Mouse (Mus musculus) bone marrow macrophage, adult 2 months (primary cell): ENCODE results near the gene Fignl2. TPM values are rescaled to one million over a fixed set of nuclear protein-coding genes. Genes with fewer than 3 reads are reported as not detected.

ENCODE experiments used
- H3K27ac ChIP-seq: 2 replicates; pipeline ENCODE4 v1.5.1; 2012; ENCODE audit warnings: low read depth, low read length; ENCODE audit not compliant: insufficient read depth
- H3K4me1 ChIP-seq: 2 replicates; pipeline ENCODE4 v1.6.1; 2012; ENCODE audit warnings: low read length; ENCODE audit not compliant: control insufficient read depth, insufficient read depth
- H3K4me3 ChIP-seq: 2 replicates; pipeline ENCODE4 v1.5.1; 2012; ENCODE audit warnings: mild to moderate bottlenecking, low read length, moderate library complexity; ENCODE audit not compliant: insufficient read depth
- CTCF ChIP-seq: IDR thresholded peaks from 2 replicates; pipeline ENCODE4 v1.5.1; 2012; ENCODE audit warnings: low read depth, mild to moderate bottlenecking, low read length, moderate library complexity
- POLR2A ChIP-seq: IDR thresholded peaks from 2 replicates; pipeline ENCODE4 v1.6.1; 2012; ENCODE audit warnings: mild to moderate bottlenecking, low read depth, low read length, borderline replicate concordance
- polyA plus RNA-seq: library from polyadenylated mRNA; stranded (reverse); fragments of >200 nt; gene quantifications from 2 replicates; pipeline ENCODE4 v1.2.4, GENCODE M21; 2012; ENCODE audit not compliant: missing spikeins, insufficient read depth, insufficient read length

The Fignl2 gene
- polyA plus RNA-seq, 1 experiment: 2.8 TPM

DNA sequence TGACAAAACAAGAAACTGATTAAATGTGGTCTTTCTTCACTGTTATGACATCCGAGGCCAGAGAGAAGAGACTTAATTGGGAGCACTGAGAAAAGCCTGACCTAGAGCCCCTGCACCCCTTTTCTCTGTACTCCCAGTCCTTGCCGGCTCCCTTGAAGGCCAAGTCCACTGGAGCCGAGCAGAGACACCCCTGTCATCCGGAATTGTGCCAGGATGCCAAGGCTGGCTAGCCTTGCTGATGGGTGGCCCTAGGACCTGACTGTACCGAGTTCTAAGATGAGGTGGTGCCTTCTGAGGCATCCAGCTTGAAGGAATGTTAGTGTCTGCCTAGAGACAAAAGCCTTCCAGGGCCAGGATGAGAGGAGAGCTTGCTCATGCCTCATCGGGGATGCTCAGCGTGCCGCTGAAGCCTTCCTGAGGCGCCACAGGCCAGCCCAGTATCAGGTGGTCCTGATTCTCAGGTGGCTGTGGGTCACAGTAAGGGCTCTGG is 1.7 kb upstream of the Fignl2 start:
- H3K4me1 ChIP-seq: peaks cover 29% of the 10 kb centered on the region
- H3K27ac ChIP-seq: no peak overlapping the region
- no peak overlapping the region for H3K4me3 ChIP-seq
- TF ChIP-seq CTCF: no peak
- no peak for TF ChIP-seq POLR2A

DNA sequence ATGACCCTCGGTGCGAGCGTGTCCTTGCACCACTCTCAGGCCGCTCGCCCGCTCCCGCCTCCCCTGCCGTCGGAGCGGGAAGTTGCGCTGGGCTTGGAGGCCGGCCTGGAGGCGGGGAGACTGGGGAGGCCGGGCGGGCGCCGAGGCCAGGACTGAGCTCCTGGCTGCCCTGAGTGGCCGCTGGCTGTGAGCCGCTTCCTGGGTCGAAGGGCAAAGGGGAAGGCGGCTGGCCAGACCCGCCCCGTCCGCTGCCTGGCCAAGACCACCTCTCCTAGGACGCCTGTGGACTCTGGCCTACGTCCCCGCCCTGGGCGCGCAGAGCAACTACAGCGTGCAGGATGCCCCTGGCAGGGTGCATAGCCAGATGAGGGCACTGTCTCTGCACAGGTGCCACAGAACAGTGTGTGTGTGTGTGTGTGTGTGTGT is 377 bp upstream of the Fignl2 start:
- no peak for TF ChIP-seq POLR2A
- TF ChIP-seq CTCF: no peak
- Histone ChIP-seq H3K4me3 (peak overlapping the region; percentile 66), H3K4me1 (peaks cover 24% of the 10 kb centered on the region), H3K27ac (peak overlapping the region; percentile 88)

DNA sequence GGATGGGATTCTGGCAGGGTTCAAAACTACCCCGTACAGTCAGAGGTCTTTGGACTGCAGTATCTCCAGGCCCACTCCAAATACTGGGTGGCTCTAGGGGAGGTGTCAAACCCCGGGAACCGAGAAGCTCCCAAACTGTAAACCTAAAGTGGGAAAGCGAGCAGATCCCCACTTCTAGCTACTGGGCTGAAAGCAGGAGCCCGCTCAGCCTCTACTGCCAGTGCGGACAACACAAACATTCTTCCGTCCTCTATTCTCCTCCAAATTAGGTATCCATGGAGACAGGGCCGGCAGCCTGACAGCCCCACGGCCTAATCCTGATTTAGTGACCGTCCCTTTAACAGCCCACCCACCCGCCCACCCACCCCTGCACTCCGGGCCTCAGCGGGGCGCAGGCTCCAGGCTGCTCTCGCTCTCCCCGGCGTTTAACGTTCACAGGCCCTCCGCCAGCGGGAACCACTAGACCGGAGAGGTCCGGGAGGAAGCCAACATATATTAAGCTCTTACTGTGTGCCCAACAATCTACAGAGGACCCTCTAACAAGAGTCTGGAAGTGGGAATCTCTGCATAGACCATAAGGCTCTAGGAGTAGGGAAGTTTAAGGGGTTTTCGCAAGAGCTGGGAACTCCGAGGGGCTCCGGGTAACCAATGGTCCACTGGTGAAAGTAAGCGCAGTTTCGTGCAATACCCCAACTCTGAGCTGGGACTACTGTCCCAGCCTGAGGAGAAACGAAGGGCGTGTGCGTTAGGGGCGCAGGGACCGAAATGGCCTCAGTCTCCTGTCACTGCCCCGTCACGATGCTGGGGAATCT is 1.2 kb downstream of the Fignl2 start:
- Histone ChIP-seq H3K27ac (no peak overlapping the region), H3K4me1 (peaks cover 18% of the 10 kb centered on the region), H3K4me3 (peak overlapping the region; percentile 69)
- TF ChIP-seq POLR2A: no peak
- no peak for TF ChIP-seq CTCF

DNA sequence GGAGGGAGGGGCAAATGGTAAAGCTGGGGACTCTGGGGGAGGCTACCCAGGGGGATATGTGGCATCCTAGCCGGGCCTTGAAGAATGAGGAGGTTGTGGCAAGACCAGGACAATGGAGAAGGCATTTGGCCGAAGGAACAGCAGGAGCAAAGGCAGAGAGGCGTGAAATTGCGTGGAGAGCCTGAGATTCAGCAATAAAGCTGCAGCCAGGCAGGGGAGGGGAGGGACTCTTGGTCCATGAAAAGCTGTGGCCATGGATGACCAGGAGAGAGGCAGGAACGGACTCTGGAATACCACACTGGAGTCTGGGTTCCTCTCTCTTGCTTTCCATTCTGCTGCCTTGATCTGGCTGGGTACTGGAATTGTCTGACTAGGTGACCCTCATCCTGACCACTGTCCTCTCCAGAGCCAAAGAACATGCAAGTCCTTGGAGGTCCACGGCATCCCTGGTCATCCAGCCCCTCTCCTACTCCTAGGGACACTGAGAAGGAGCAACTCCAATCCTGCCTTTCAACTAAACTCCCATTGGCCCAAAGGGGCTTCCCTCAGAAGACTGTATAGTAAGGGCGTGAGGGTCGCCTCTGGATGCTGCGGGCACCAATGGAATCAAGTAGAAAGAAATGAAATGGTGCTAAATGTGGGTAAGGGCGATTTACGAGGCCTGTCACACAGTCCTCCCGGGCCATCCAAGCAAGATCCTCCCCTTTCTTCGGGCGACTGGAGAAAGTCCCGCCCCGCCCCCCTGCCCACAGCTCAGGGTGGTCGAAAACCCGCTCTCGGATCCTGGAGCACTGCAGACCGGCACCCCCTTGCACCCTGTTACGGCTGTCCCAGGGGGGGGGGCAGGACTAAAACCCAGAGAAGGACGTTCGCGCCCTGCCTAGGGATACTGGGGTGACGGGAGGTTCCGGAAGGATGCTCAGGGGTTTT is 2.0 kb downstream of the Fignl2 start:
- TF ChIP-seq POLR2A: no peak
- TF ChIP-seq CTCF: no peak
- Histone ChIP-seq H3K27ac (no peak overlapping the region), H3K4me1 (peaks cover 12% of the 10 kb centered on the region), H3K4me3 (no peak overlapping the region)

DNA sequence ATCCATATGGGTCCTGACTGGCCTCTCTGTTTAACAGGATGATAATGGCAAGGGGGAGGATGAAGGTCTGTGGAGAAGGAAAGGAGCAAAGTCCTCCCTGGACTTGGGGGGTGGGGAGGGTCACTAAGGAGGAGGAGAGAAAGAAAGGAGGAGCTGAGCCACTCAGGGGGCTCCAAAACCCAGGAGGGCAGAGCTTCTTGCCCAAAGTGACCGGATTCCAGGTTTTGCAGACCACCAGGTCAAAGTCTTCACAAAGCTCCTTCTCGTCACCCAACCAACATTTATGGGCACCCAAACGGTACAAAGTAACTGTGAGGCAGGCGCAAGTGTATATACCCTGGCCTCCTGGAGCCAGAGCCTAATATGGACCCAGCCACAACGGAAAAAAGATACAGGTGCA is 2.7 kb downstream of the Fignl2 start:
- H3K4me3 ChIP-seq: no peak overlapping the region
- no peak overlapping the region for H3K27ac ChIP-seq
- TF ChIP-seq CTCF (no peak), POLR2A (no peak)
- H3K4me1 ChIP-seq: peaks cover 6% of the 10 kb centered on the region

DNA sequence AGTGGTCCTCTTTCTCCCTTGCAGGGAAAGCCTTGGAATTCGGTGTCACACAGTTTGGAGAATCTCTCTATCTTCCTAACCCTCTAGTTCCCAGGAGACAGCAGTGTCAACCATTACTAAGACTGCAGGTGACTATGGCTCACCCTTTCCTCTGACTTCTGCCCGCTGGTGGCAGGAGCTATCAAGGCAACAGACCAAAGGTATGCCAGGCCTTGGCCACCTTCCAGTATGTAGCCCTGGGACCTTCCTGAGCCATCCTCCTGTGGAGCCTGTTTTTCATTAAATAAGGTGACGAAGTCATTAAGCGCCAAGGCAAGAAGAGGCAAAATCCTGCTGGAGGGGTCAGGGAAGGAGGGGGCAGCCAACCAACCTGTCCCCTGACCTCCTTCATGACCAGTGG is 3.2 kb downstream of the Fignl2 start:
- H3K27ac ChIP-seq: no peak overlapping the region
- H3K4me3 ChIP-seq: no peak overlapping the region
- TF ChIP-seq POLR2A (no peak), CTCF (no peak)
- H3K4me1 ChIP-seq: peaks cover 6% of the 10 kb centered on the region

DNA sequence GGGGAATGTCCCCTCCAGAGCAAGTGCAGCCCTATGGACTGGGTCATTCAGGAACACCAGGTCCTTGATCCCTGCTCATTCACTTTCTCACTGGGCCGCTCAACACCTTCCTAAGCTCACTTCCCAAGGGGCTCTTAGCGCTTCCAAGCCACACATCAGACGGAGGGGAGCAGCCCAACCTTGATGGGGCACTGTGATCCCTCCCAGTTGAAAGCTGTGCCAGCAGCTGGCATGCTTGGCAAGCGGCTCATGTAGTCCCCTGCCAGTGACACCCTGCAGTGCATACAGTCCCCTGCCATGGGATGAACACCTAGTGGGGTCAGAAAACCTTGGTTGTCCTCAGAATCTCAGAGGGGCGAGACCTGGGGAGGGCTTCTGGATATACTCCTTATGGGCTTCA is 4.3 kb downstream of the Fignl2 start:
- no peak overlapping the region for H3K27ac ChIP-seq
- no peak overlapping the region for H3K4me3 ChIP-seq
- no peak for TF ChIP-seq POLR2A
- H3K4me1 ChIP-seq: peaks cover 2% of the 10 kb centered on the region

DNA sequence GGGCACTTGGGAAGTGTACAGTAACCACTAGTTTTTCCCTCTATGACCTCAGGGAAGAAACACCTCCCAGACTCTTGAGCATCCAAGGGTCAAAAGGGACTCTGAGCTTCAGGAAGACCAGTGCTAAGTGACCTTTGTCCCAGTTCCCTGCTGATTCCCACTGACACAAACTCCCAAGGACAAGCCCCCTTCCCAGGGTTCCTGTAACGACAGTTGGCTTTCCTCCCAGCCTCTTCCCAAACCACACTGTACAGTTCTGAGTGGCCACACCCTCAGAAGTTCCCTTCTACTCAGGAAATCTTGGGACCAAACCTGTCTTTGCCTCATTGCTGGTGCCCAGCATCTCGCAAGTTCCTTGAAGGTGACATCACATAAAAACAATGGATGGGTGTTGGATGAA is 5.6 kb downstream of the Fignl2 start:
- Histone ChIP-seq H3K4me1 (no peaks in the 10 kb centered on the region; the same call in 1 of the 2 replicates), H3K4me3 (no peak overlapping the region), H3K27ac (no peak overlapping the region)
- TF ChIP-seq CTCF (no peak), POLR2A (no peak)

DNA sequence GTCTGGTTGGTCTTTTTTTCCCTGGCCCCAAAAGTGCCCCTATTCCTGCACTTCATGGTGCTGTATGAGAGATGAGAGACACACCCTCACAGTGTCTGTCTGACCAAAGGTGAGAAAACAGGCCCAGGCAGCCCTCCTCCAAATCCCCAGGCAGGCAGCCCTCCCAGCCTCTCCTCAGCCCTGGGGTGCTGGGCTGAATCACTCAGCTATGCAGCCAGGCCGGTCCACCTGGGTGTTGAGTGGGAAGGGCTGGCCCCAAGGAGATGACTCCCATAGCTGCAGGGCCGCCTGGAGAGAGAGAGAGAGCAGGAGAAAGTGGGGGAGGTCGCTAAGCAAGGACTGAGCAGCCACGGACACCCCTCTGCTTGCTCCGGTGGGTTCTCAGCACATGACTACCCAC is 7.6 kb downstream of the Fignl2 start:
- H3K27ac ChIP-seq: no peak overlapping the region
- no peaks in the 10 kb centered on the region for H3K4me1 ChIP-seq
- TF ChIP-seq CTCF (no peak), POLR2A (no peak)
- no peak overlapping the region for H3K4me3 ChIP-seq

DNA sequence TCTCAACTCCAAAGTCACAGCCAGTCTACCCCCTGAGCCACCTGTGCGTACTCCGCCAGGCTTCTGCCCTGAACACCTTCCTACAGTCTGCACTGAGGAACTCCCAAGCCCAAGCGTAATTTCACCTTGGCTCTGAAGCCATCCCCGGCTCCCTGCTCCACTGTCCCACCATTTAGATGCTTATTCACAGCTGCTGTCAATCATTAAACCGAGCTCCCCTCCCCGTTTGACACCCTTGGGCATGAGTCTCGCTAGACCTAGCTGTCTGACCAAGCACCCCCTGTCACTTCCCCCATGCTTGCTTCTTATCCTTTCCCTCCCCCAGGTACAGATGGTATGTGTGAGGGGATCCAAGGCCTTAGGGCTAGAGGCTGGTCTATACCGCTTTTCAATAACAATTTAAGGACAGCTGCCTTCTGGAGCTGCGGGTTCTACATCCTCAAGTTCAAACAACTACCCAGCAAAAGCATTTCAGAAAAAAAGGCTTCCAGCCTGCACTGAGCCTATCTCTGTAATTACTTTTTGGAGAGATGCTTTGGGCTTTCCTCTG is 8.7 kb downstream of the Fignl2 start:
- TF ChIP-seq POLR2A: no peak
- Histone ChIP-seq H3K27ac (no peak overlapping the region), H3K4me3 (no peak overlapping the region), H3K4me1 (no peaks in the 10 kb centered on the region)
